Mouse (Mus musculus) small intestine, adult 2 months (tissue): ENCODE measurements around the gene Kmt5b. TPM values are rescaled to one million over a fixed set of nuclear protein-coding genes. Genes with fewer than 3 reads are reported as not detected.

ENCODE experiments used
- H3K27ac ChIP-seq: fragments of 200-500 bp; 2 replicates; pipeline ENCODE4 v1.5.1; 2012; ENCODE audit warnings: low read depth, low read length, control low read depth, inconsistent platforms; ENCODE audit not compliant: insufficient read depth
- H3K27me3 ChIP-seq: fragments of 200-500 bp; 2 replicates; pipeline ENCODE4 v1.6.1; 2012; ENCODE audit warnings: mild to moderate bottlenecking, moderate library complexity, low read length, inconsistent platforms; ENCODE audit not compliant: control insufficient read depth, insufficient read depth
- H3K36me3 ChIP-seq: fragments of 200-500 bp; 2 replicates; pipeline ENCODE4 v1.6.1; 2012; ENCODE audit warnings: mild to moderate bottlenecking, low read length, control low read depth, inconsistent platforms; ENCODE audit not compliant: control insufficient read depth, insufficient read depth
- H3K4me1 ChIP-seq: fragments of 200-500 bp; 2 replicates; pipeline ENCODE4 v1.6.1; 2012; ENCODE audit warnings: low read length, inconsistent platforms, mixed read lengths; ENCODE audit not compliant: control insufficient read depth, insufficient read depth, insufficient read length
- H3K4me3 ChIP-seq: fragments of 200-500 bp; 2 replicates; pipeline ENCODE4 v1.5.1; 2012; ENCODE audit warnings: low read depth, mild to moderate bottlenecking, control low read depth, inconsistent platforms, low read length, moderate library complexity
- CTCF ChIP-seq: fragments of 200-500 bp; IDR thresholded peaks from 2 replicates; pipeline ENCODE4 v1.5.1; 2012; ENCODE audit warnings: low read depth, mild to moderate bottlenecking, control low read depth, inconsistent platforms, low read length, moderate library complexity, mixed read lengths; ENCODE audit not compliant: insufficient replicate concordance, insufficient read length; ENCODE audit errors: extremely low read depth
- POLR2A ChIP-seq: fragments of 200-500 bp; IDR thresholded peaks from 2 replicates; pipeline ENCODE4 v1.6.1; 2012; ENCODE audit warnings: low read depth, mild to moderate bottlenecking, control low read depth, inconsistent platforms, low read length, moderate library complexity
- WGBS: fragments of 180-500 bp; shearing (Covaris S2); methylation state at CpG from one replicate; pipeline ENCODE4 v1.1.7; 2018; 5-methylcytosine and 5-hydroxymethylcytosine counted together
- polyA plus RNA-seq: library from polyadenylated mRNA; depleted of rRNA; stranded (reverse); fragments of >200 nt; gene quantifications from 2 replicates; pipeline ENCODE4 v1.2.3, GENCODE M21; 2012

Gene Kmt5b
- polyA plus RNA-seq, 1 experiment = 16.8 TPM

DNA sequence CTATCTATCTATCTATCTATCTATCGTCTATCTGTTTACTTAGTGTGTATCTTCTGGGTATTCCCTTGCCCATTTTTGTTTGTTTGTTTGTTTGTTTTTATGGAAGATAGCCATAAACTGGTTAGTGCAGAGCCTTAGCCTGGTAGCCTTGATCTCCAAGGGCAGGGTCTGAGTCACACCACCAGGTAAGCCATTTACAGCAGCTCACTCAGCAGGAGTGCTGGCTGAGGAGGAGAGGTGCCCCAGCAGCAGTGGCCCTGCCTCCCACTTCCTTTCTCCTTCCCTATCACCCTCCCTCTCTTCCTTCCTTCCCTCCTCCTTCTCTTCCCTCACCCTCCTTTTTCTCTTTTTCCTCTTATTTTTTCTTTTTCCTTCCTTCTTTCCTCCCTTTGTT lies 14.0 kb upstream of the Kmt5b start:
- Histone ChIP-seq H3K36me3 (no peaks in the 10 kb centered on the region), H3K4me3 (no peak overlapping the region), H3K27me3 (no peaks in the 10 kb centered on the region), H3K4me1 (peaks cover 3% of the 10 kb centered on the region; the same call in 1 of the 2 replicates), H3K27ac (no peak overlapping the region)
- WGBS = 53% methylated on average over 1 of the region's 1 CpGs
- TF ChIP-seq CTCF (no peak), POLR2A (no peak)

DNA sequence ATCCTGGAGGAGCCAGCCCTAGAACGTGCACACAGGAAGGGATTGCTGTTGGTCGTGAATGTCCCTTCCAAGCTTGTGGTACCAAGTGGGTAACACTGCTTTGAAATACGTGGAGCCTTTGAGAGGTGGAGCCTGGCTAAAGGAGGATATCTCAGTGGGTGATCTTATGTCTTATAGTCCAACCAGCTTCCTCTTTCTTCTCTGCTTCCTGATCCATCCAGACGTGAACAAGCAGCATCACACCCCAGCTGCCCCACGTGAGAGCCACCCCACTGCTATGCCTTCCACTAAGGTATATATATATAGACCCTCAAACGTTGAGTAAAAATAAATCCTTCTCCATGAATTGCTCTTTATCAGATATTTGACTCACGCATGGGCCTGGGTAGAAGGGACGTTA lies 13.5 kb upstream of the Kmt5b start:
- Histone ChIP-seq H3K4me1 (peaks cover 3% of the 10 kb centered on the region; the same call in 1 of the 2 replicates), H3K4me3 (no peak overlapping the region), H3K36me3 (no peaks in the 10 kb centered on the region), H3K27ac (no peak overlapping the region), H3K27me3 (no peaks in the 10 kb centered on the region)
- TF ChIP-seq POLR2A (no peak), CTCF (no peak)
- 51% methylated on average over 8 of the region's 8 CpGs for WGBS

DNA sequence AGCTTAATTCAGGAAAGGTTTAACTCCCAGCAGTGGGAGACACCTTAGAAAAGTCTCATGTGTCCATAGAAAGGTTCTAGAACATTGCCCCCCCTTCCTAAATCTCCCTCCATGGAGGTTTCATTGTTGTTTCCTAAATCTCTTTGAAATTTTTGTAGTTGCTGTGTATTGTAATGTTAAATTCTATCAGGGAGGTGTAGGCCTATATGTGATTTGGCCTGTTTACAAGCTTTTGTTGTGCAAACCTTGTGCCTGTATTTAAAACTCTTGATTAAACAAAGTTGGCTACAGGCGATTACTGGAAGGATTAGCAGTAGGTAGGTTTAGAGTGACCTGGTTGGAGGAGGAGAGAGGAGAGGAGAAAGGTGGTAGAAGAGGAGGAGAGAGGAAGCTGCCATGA lies 9.4 kb upstream of the Kmt5b start:
- TF ChIP-seq CTCF = no peak
- TF ChIP-seq POLR2A = no peak
- H3K27ac ChIP-seq = no peak overlapping the region
- no peak overlapping the region for H3K4me3 ChIP-seq
- WGBS = 67% methylated on average over 1 of the region's 1 CpGs
- no peaks in the 10 kb centered on the region for H3K27me3 ChIP-seq
- H3K36me3 ChIP-seq = no peaks in the 10 kb centered on the region
- H3K4me1 ChIP-seq = peaks cover 1% of the 10 kb centered on the region; the same call in 1 of the 2 replicates

DNA sequence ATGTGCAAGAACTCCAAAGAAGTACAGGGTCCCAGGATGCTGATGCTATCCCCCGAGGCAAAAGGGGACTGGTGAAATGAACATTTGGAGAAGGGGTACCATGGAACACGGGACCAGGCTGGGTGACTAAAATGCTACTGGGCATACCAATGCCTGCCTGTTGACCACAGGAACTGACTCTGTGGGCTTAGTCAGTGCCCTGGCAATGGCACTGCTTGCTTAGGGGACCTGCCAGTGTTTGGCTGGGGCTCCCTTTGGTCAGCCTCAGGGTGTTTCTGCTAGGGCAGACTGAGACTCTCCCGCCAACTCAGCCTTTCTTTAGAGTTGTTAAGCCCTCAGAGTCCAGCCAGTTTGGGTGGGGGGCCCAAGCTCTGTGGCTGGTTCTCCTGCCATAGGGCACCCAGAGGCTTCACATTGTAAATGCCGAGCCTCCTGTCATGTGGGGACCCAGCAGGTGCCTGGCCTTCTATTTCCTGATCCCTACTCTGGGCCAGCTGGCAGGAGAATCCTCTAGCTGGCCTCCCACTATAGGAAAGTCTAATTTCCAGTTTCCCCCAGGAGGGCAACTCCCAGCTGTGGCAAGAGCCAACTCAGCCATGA lies 1.9 kb upstream of the Kmt5b start:
- TF ChIP-seq CTCF (no peak), POLR2A (no peak)
- 82% methylated on average over 4 of the region's 4 CpGs for WGBS
- peaks cover 5% of the 10 kb centered on the region; the same call in 1 of the 2 replicates for H3K4me1 ChIP-seq
- no peak overlapping the region for H3K27ac ChIP-seq
- H3K36me3 ChIP-seq = no peaks in the 10 kb centered on the region
- 0 out of 2 replicates have a peak, but pooled peaks cover 3% of the 10 kb centered on the region for H3K27me3 ChIP-seq
- H3K4me3 ChIP-seq = no peak overlapping the region

DNA sequence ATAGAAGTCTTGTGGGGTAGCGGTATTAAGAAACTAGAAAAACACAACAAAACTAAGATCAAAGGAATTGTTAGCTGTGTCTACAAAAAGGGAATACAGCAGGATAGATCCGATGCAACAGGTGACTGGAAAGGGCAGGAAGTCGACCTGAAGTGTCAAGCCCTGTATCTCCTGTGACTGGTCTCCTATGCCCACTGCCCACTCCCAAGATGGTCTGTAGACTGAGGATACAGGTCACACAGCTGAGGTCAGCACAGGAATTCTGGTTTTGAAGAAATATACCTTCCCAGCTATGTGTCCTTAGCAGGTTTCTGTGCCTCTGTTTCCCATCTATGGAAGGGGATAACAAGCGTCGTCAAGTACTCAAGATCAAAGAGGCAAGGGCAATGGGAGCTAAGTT lies 843 bp upstream of the Kmt5b start:
- TF ChIP-seq CTCF (no peak), POLR2A (no peak)
- Histone ChIP-seq H3K4me3 (no peak overlapping the region), H3K36me3 (no peaks in the 10 kb centered on the region), H3K27me3 (0 out of 2 replicates have a peak, but pooled peaks cover 3% of the 10 kb centered on the region), H3K4me1 (peaks cover 5% of the 10 kb centered on the region; the same call in 1 of the 2 replicates), H3K27ac (no peak overlapping the region)
- 95% methylated on average over 5 of the region's 5 CpGs for WGBS

DNA sequence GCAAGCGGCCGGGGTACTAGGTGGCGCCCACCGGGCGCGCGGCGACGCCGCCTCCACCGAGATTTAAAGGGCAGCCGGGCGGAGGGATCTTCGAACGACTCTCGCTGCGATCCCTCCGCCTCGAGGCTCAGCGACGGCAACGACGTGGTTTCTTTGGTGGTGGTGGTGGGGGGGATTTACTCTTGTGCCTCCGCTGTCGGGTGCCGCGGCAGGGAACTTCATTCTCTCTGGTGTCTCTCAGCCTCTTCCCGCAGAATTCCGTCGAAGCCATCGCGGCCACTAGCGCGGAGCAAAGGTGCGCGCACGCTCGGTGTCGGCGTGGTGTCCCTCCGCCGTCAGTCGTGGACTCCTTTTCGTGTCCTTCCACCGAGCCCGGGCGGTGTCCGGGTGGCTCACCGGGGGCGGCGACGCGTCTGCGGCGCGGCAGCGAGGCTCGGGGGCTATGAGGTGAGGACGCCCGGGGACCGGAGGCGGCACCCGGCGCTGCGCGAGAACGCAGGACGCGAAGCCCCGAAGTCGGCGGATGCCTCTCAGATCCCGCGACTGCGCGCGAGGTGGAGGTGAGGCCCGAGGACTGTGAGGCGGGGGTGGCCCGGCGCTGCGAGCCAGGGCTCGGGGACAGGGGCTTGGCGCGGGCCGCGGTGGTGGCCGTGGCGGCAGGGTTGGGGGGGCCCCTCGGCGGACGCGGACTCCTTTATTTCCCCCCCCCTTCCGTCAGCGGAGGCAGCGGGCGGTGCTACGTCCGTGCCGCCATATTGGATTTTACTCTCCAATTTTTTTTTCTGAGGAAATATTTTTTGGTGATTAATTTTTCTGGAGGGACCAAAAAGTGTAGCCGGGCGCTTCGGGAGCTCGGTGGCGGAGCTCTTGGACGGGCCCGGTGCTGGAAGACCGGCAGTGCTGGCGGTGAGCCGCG lies 818 bp downstream of the Kmt5b start:
- WGBS = under 1% methylated on average over 103 of the region's 111 CpGs
- no peaks in the 10 kb centered on the region for H3K36me3 ChIP-seq
- H3K27ac ChIP-seq = peak overlapping the region; percentile 99
- TF ChIP-seq POLR2A (peak; percentile 100), CTCF (no peak)
- peak overlapping the region; percentile 78 for H3K4me3 ChIP-seq
- H3K27me3 ChIP-seq = 0 out of 2 replicates have a peak, but pooled peaks cover 3% of the 10 kb centered on the region
- H3K4me1 ChIP-seq = peaks cover 5% of the 10 kb centered on the region; the same call in 1 of the 2 replicates

DNA sequence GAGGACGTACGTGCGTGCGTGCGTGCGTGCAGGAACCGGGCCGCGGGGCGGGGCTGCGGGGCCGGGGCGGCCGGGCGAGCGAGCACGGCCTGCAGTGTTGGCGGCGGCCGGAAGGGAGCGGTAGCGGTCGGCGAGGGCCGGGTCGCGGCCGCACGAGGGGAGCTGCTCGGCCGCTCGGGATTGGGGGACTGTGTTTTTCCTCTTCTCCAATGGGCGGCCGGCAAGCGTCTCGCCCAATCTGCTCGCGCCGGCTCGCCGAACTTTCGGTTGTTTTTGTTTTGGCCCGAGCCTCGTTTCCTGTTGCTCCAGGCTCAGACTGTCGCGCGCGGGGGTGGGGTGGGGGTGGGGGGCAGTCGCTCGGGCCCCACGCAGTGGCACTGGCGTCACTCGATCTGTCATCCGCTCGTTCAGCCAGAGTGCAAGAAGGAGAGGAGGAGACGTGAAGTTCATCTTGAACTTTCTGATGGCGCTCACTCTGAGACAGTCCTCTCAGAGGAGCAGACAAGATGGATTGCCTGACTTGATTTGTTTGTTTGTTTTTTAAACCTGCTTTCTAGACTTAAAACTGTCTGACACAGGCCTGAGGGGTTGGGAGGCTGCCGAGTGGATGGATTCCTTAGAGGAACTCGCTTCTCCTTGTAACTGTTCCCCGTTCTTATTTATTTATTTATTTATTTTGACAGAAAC lies 1.6 kb downstream of the Kmt5b start:
- peaks cover 5% of the 10 kb centered on the region; the same call in 1 of the 2 replicates for H3K4me1 ChIP-seq
- TF ChIP-seq CTCF = peak; percentile 53; the same call in 1 of the 2 replicates
- TF ChIP-seq POLR2A = no peak
- H3K36me3 ChIP-seq = no peaks in the 10 kb centered on the region
- peak overlapping the region; percentile 99 for H3K27ac ChIP-seq
- under 1% methylated on average over 60 of the region's 60 CpGs for WGBS
- H3K4me3 ChIP-seq = peak overlapping the region; percentile 78
- H3K27me3 ChIP-seq = no peaks in the 10 kb centered on the region
